In the genomic region with DNA sequence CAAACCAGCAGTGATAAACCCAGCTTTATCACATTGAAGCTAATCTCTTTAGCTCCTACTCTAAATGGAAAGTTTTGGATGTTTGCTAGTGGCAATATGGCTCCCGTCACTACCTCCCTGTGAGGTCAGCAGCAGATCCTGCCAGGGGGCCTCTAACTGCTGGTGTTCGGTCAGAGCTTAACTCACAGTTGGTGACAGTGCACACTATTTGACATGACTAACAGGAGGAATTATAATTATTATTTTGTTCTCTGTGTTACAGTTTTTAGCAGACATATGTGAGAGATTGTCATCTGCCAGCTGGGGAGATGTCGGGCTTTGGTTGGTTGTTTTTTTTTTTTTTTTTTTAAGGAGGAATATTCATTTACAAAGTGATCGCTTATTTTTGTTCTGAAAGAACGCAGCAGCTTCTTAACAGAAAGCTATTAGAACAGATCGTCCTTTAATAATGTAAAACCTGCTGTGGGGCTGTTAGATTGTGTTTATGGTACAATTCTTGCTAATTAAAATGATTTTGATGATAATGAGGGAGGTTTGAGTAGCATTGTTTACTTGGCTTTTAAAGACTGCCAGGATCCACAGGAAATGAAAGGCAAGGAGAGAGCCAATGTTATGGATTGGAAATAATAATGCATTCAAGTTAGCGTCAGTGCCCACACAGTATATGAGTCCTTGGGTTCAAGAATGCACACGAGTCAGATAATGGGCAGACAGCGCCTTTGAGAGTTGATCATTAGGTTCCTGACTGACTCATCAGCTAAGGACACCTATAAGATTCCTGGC, we compare ENCODE assay signal across 10 mouse cellular contexts.
DNase-seq lines count a peak whose midpoint lies in the region; ATAC-seq lines count a peak whose summit lies in the region.
"Had no signal": no experiment of that assay in that cellular context is flagged by ENCODE, and none has a peak within 500 bp of the region (broad histone marks: within the 10 kb centered on the region; RNA-seq: fewer than 3 reads in every experiment).

No protein-coding gene starts in this region.

- H3K27me3 ChIP-seq in hindbrain, embryonic 13.5 days: no peaks in the 10 kb centered on the region
- H3K27me3 ChIP-seq in hindbrain, embryonic 12.5 days: no peaks in the 10 kb centered on the region
- H3K27me3 ChIP-seq in forebrain, embryonic 13.5 days: peaks cover 5% of the 10 kb centered on the region; the same call in 1 of the 2 replicates
- H3K27me3 ChIP-seq: embryonic facial prominence, embryonic 15.5 days; megakaryocyte, embryonic 14.5 days had no signal

- DNase-seq in lung, postnatal 10 days: peak; percentile 34
- DNase-seq in lung, adult 18-20 months: no peak
- peak; percentile 24 to 70 for DNase-seq in lung, postnatal 4 days
- DNase-seq: cerebellum, postnatal 14 days had no signal

- 0 out of 2 replicates have a peak, but pooled peaks cover 6% of the 10 kb centered on the region for H3K36me3 ChIP-seq in hindbrain, embryonic 13.5 days
- H3K36me3 ChIP-seq in hindbrain, embryonic 12.5 days: no peaks in the 10 kb centered on the region
- no peaks in the 10 kb centered on the region for H3K36me3 ChIP-seq in forebrain, embryonic 13.5 days (ENCODE audit: poor library complexity, severe bottlenecking)
- H3K36me3 ChIP-seq: embryonic facial prominence, embryonic 15.5 days had no signal

- ATAC-seq in hindbrain, embryonic 13.5 days (ENCODE audit: low FRiP score): no peak
- no peak for ATAC-seq in hindbrain, embryonic 12.5 days (ENCODE audit: low FRiP score)
- peak; percentile 59; the same call in 1 of the 2 replicates for ATAC-seq in forebrain, embryonic 13.5 days
- no peak for ATAC-seq in granulocyte monocyte progenitor cell, adult 5-6 weeks (replicated peaks; ENCODE audit: poor library complexity, severe bottlenecking)

- H3K4me2 ChIP-seq in hindbrain, embryonic 13.5 days: no peak overlapping the region
- H3K4me2 ChIP-seq in hindbrain, embryonic 12.5 days (replicated peaks): no peak overlapping the region
- H3K4me2 ChIP-seq in forebrain, embryonic 13.5 days: no peak overlapping the region
- H3K4me2 ChIP-seq: embryonic facial prominence, embryonic 15.5 days had no signal

- no peak overlapping the region for H3K9ac ChIP-seq in hindbrain, embryonic 13.5 days
- H3K9ac ChIP-seq in hindbrain, embryonic 12.5 days: no peak overlapping the region
- no peak overlapping the region for H3K9ac ChIP-seq in forebrain, embryonic 13.5 days
- H3K9ac ChIP-seq: embryonic facial prominence, embryonic 15.5 days had no signal

- WGBS in hindbrain, embryonic 13.5 days: 50% methylated on average over 9 of the region's 9 CpGs
- 62% methylated on average over 9 of the region's 9 CpGs for WGBS in hindbrain, embryonic 12.5 days
- WGBS in forebrain, embryonic 13.5 days: 17% methylated on average over 9 of the region's 9 CpGs

- peaks cover 26% of the 10 kb centered on the region for H3K4me1 ChIP-seq in hindbrain, embryonic 13.5 days (replicated peaks)
- H3K4me1 ChIP-seq in hindbrain, embryonic 12.5 days: 0 out of 2 replicates have a peak, but pooled peaks cover 7% of the 10 kb centered on the region
- peaks cover 24% of the 10 kb centered on the region for H3K4me1 ChIP-seq in forebrain, embryonic 13.5 days

- no peaks in the 10 kb centered on the region for H3K9me3 ChIP-seq in hindbrain, embryonic 13.5 days
- H3K9me3 ChIP-seq in hindbrain, embryonic 12.5 days (replicated peaks): no peaks in the 10 kb centered on the region
- H3K9me3 ChIP-seq in forebrain, embryonic 13.5 days (replicated peaks): no peaks in the 10 kb centered on the region
- H3K9me3 ChIP-seq: embryonic facial prominence, embryonic 15.5 days; megakaryocyte, embryonic 14.5 days had no signal

- H3K27ac ChIP-seq in hindbrain, embryonic 13.5 days: 0 out of 2 replicates have a peak overlapping the region, but pooled peaks have one; percentile 41
- H3K27ac ChIP-seq in hindbrain, embryonic 12.5 days: no peak overlapping the region
- H3K27ac ChIP-seq in forebrain, embryonic 13.5 days: no peak overlapping the region

- H3K4me3 ChIP-seq in hindbrain, embryonic 13.5 days: no peak overlapping the region
- no peak overlapping the region for H3K4me3 ChIP-seq in hindbrain, embryonic 12.5 days
- no peak overlapping the region for H3K4me3 ChIP-seq in forebrain, embryonic 13.5 days
- H3K4me3 ChIP-seq: embryonic facial prominence, embryonic 15.5 days had no signal

Comparison
In these comparisons a context has a peak if more than half of its experiments do, and no peak if none do; other contexts are left out.
1. DNase-seq: peak in lung, postnatal 10 days (single experiment) and lung, postnatal 4 days (2 of 2); none in lung, adult 18-20 months (0 of 2).